Mouse (Mus musculus) midbrain, postnatal 0 days (tissue): ENCODE measurements around the gene Naa10. TPM values are rescaled to one million over a fixed set of nuclear protein-coding genes. Genes with fewer than 3 reads are reported as not detected.
A peak's percentile ranks its signal among the peaks of the same experiment; 100 is the strongest.

Experiments used
- ATAC-seq: fragments of 200-750 bp; cut with Nextera tagmentation; 2 replicates; pipeline ENCODE4 v1.8.0; 2017; ENCODE audit warnings: moderate number of reproducible peaks, mild to moderate bottlenecking, moderate TSS enrichment, moderate library complexity; ENCODE audit not compliant: low FRiP score
- DNase-seq: peaks from one replicate; pipeline ENCODE4 v3.0.0-alpha.2; 2015; ENCODE audit warnings: low spot score
- H3K27ac ChIP-seq: fragments of 300-500 bp; sonication (generic); 2 replicates; pipeline ENCODE4 v1.5.1; 2014; ENCODE audit warnings: low read depth, mild to moderate bottlenecking, low read length, mixed read lengths
- H3K27me3 ChIP-seq: fragments of 300-500 bp; sonication (generic); 2 replicates; pipeline ENCODE4 v1.6.1; 2014; ENCODE audit warnings: low read length, control low read depth, mixed read lengths; ENCODE audit not compliant: insufficient read depth
- H3K36me3 ChIP-seq: fragments of 300-500 bp; sonication (generic); 2 replicates; pipeline ENCODE4 v1.6.1; 2014; ENCODE audit warnings: low read length, control low read depth, mixed read lengths; ENCODE audit not compliant: insufficient read depth
- H3K4me1 ChIP-seq: fragments of 300-500 bp; sonication (generic); 2 replicates; pipeline ENCODE4 v1.6.1; 2014; ENCODE audit warnings: mild to moderate bottlenecking, control low read depth, antibody characterized with exemption, low read length, mixed read lengths; ENCODE audit not compliant: insufficient read depth
- H3K4me2 ChIP-seq: fragments of 300-500 bp; sonication (generic); 2 replicates; pipeline ENCODE4 v1.6.1; 2014; ENCODE audit warnings: low read depth, mild to moderate bottlenecking, low read length, mixed read lengths; ENCODE audit not compliant: poor library complexity, severe bottlenecking
- H3K4me3 ChIP-seq: fragments of 300-500 bp; sonication (generic); 2 replicates; pipeline ENCODE4 v1.5.1; 2014; ENCODE audit warnings: low read depth, mild to moderate bottlenecking, low read length, moderate library complexity
- H3K9ac ChIP-seq: fragments of 300-500 bp; sonication (generic); replicated peaks from 2 replicates; pipeline ENCODE4 v1.6.1; 2014; ENCODE audit warnings: mild to moderate bottlenecking, low read length, moderate library complexity, mixed read lengths; ENCODE audit not compliant: poor library complexity, severe bottlenecking
- H3K9me3 ChIP-seq: fragments of 300-500 bp; sonication (generic); 2 replicates; pipeline ENCODE4 v1.6.1; 2016; ENCODE audit warnings: low read length, control low read depth
- CTCF ChIP-seq: IDR thresholded peaks from 2 replicates; pipeline ENCODE4 v1.5.1; 2016; ENCODE audit warnings: antibody characterized with exemption, mild to moderate bottlenecking
- WGBS: fragments of 180-500 bp; shearing (Covaris S2); extraction: QIAGEN DNeasy Blood & Tissue Kit; methylation state at CpG from one replicate; pipeline ENCODE4 v1.1.7; 2014; 5-methylcytosine and 5-hydroxymethylcytosine counted together
- polyA plus RNA-seq: library from polyadenylated mRNA; unstranded; fragments of >200 nt; fragmentation: Nextera tagmentation; extraction: Ambion mirVana; gene quantifications from 2 replicates; pipeline ENCODE4 v1.2.1, GENCODE M21; 2015
- total RNA-seq: library from RNA; depleted of rRNA; stranded (reverse); fragments of >200 nt; gene quantifications from 2 replicates; pipeline ENCODE4 v1.2.3, GENCODE M21; 2014

Naa10 gene
- total and polyA plus RNA-seq, 2 experiments from 2014 or later: 81.8 to 83.0 TPM

DNA sequence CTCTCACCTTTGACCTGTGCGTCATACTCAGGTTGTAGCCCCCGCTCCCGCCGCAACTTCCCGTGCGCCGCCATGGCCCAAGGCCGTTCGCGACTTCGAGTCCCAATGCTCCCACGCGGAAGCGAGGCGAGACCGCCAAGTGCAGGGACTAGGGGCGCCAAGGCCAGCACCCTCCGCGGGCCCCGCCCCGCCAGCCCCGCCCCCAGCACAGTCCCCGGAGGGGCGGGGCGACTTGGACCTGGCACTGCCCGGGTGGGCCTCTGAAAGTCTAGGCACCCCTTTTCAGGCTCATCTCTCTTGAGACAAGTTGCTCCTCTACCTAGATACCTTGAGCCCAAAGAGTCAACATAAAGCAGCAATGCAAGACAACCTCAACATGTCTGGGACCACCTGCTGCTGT, 10.6 kb downstream of the Naa10 start:
- Histone ChIP-seq H3K4me2 (peak overlapping the region; percentile 28), H3K27me3 (no peaks in the 10 kb centered on the region), H3K36me3 (no peaks in the 10 kb centered on the region), H3K27ac (no peak overlapping the region), H3K9ac (no peak overlapping the region), H3K4me1 (no peaks in the 10 kb centered on the region), H3K9me3 (no peaks in the 10 kb centered on the region), H3K4me3 (no peak overlapping the region)
- 20% methylated on average over 18 of the region's 26 CpGs for WGBS
- ATAC-seq: no peak
- no peak for TF ChIP-seq CTCF
- DNase-seq: no peak

DNA sequence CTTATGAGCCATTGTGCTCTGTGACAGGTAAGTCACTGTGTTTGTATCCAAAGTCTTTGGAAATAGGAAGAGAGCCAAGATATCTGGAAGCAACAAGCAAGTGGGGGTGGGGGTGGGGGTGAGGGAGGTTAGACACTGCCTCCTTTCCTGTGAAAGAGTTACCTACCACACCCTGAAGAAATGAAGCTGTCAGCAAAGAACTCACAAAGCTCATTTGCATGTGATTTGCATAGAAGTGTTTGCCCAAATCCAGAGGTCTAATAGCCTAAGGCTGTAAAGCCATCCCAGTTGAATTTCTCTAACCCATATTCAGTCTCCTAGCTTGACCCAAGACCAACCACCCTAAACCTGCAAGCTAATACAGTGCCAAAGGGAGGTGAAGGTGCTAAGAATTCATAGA, 11.3 kb downstream of the Naa10 start:
- ATAC-seq (no peak), DNase-seq (no peak)
- Histone ChIP-seq H3K27me3 (no peaks in the 10 kb centered on the region), H3K4me3 (no peak overlapping the region), H3K4me1 (no peaks in the 10 kb centered on the region), H3K9ac (no peak overlapping the region), H3K36me3 (no peaks in the 10 kb centered on the region), H3K4me2 (no peak overlapping the region), H3K27ac (no peak overlapping the region), H3K9me3 (no peaks in the 10 kb centered on the region)
- no peak for TF ChIP-seq CTCF

DNA sequence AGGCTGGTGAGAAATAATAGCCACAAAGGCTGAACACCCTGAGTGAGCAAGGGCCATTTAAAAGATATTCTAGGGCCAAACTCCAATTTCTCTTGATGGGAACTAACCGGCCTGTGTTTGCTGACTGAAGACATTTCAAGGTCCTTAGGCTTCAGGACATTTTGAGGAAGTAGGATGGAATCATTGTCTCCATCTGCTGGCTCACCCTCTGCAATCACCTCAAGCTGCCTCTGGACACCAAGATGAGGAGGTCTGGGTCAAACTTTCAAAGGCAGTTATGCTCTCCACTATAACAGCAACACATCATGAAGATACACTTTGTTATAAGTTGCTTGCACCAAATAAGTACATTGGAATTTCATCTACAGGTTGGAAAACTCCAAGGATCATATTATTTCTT, 11.7 kb downstream of the Naa10 start:
- TF ChIP-seq CTCF: no peak
- no peak for ATAC-seq
- H3K27me3 ChIP-seq: no peaks in the 10 kb centered on the region
- H3K4me2 ChIP-seq: no peak overlapping the region
- no peak overlapping the region for H3K4me3 ChIP-seq
- no peaks in the 10 kb centered on the region for H3K36me3 ChIP-seq
- no peak overlapping the region for H3K27ac ChIP-seq
- 91% methylated on average over 1 of the region's 1 CpGs for WGBS
- no peaks in the 10 kb centered on the region for H3K4me1 ChIP-seq
- H3K9me3 ChIP-seq: no peaks in the 10 kb centered on the region
- DNase-seq: no peak
- no peak overlapping the region for H3K9ac ChIP-seq

DNA sequence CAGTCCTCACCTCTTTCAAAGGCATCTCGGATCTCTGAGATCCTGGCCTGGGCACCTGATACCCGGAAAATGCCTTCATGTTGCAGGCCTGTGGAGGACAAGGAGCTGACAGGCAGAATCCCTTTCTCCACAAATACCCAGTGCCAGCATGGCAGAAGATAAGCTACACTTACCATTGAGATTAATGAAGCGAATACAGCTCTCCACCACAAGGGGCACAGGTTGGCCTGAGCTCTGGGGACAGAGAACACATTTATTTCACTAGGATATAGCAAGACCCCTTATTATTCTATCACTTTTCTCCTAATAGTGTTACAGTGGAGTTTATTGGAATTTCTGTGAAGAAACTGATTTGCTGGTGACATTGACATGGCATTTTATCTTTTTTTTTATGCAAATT, 23.8 kb downstream of the Naa10 start:
- Histone ChIP-seq H3K4me2 (no peak overlapping the region), H3K9me3 (no peaks in the 10 kb centered on the region), H3K9ac (no peak overlapping the region), H3K4me1 (no peaks in the 10 kb centered on the region), H3K36me3 (no peaks in the 10 kb centered on the region), H3K27ac (no peak overlapping the region), H3K4me3 (no peak overlapping the region), H3K27me3 (no peaks in the 10 kb centered on the region)
- peak; percentile 57 for TF ChIP-seq CTCF
- DNase-seq: no peak
- ATAC-seq: no peak
- 68% methylated on average over 3 of the region's 3 CpGs for WGBS

DNA sequence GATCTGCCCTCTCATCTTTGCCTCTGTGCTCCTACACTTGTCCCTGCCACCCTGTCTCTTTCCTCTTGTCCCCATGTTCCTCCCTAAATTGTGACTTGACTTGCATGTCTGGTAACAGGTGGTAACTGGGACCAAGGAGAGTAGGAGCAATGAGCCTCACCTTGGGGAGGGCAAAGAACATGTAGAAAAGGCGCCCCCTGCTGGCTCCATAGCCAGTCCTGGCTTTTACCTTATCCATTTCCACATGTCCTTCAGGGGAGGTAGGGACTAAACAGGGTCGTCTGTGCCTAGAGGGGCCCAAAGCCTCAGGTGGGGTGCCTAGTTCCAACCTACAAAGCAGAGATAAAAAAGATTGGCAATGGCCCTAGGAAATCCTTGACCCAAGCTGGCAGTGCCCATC, 26.0 kb downstream of the Naa10 start, which contains the start of gene L1cam:
TSS of gene L1cam (minus strand) at position 387 of the 400 bp plus-strand sequence.
- DNase-seq (no peak), ATAC-seq (no peak)
- H3K4me2 ChIP-seq: no peak within 1 kb of the TSS
- no peaks in the 10 kb centered on the region for H3K4me1 ChIP-seq
- H3K9ac ChIP-seq: no peak within 1 kb of the TSS
- no peak within 1 kb of the TSS for H3K27ac ChIP-seq
- no peaks in the 10 kb centered on the region for H3K36me3 ChIP-seq
- WGBS: 16% methylated on average over 2 of the region's 2 CpGs
- H3K27me3 ChIP-seq: no peaks in the 10 kb centered on the region
- H3K4me3 ChIP-seq: no peak within 1 kb of the TSS
- TF ChIP-seq CTCF: peak; percentile 46; the same call in 1 of the 2 replicates
- no peaks in the 10 kb centered on the region for H3K9me3 ChIP-seq

DNA sequence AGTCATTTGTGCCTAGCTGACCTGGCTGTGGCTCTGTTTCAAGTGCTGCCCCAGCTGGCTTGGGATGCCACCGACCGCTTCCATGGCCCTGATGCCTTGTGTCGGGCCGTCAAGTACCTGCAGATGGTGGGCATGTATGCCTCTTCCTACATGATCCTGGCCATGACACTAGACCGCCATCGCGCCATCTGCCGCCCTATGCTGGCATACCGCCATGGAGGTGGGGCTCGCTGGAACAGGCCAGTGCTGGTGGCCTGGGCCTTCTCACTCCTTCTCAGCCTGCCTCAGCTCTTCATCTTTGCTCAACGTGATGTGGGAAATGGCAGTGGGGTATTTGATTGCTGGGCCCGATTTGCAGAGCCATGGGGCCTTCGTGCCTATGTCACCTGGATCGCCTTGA, 28.9 kb downstream of the Naa10 start:
- Histone ChIP-seq H3K4me2 (no peak overlapping the region), H3K9ac (no peak overlapping the region), H3K9me3 (no peaks in the 10 kb centered on the region), H3K27me3 (no peaks in the 10 kb centered on the region), H3K4me1 (no peaks in the 10 kb centered on the region), H3K36me3 (no peaks in the 10 kb centered on the region), H3K27ac (no peak overlapping the region), H3K4me3 (no peak overlapping the region)
- DNase-seq: peak; percentile 29
- WGBS: 88% methylated on average over 14 of the region's 14 CpGs
- no peak for TF ChIP-seq CTCF
- no peak; the same call in 1 of the 2 replicates for ATAC-seq
